Mouse (Mus musculus) gastrocnemius, adult 2 months (tissue): ENCODE measurements around the gene Stard10. TPM values are rescaled to one million over a fixed set of nuclear protein-coding genes. Genes with fewer than 3 reads are reported as not detected.
A peak's percentile ranks its signal among the peaks of the same experiment; 100 is the strongest.

Experiments
- DNase-seq: peaks from one replicate; pipeline ENCODE4 v3.0.0; 2022
- H3K27ac ChIP-seq: fragments of 200-600 bp; 2 replicates; pipeline ENCODE4 v1.8.1; 2022; ENCODE audit warnings: mild to moderate bottlenecking
- H3K4me3 ChIP-seq: fragments of 200-600 bp; 2 replicates; pipeline ENCODE4 v1.8.1; 2022; ENCODE audit warnings: mild to moderate bottlenecking, moderate library complexity
- CTCF ChIP-seq: fragments of 200-600 bp; IDR thresholded peaks from 2 replicates; pipeline ENCODE4 v1.8.1; 2022; ENCODE audit warnings: antibody characterized with exemption, mild to moderate bottlenecking, moderate library complexity
- intact Hi-C: fragments of 180-260 bp; cut with DNase I; formaldehyde crosslinking; loops from one replicate; pipeline ENCODE4 v1.15.1; 2025
- total RNA-seq, 2 experiments: library from RNA; stranded (reverse); gene quantifications; 2 replicates each; pipeline ENCODE4 v1.2.3; 2021

Gene Stard10
- total RNA-seq, 2 experiments from 2014 or later = 32.5 to 49.8 TPM

DNA sequence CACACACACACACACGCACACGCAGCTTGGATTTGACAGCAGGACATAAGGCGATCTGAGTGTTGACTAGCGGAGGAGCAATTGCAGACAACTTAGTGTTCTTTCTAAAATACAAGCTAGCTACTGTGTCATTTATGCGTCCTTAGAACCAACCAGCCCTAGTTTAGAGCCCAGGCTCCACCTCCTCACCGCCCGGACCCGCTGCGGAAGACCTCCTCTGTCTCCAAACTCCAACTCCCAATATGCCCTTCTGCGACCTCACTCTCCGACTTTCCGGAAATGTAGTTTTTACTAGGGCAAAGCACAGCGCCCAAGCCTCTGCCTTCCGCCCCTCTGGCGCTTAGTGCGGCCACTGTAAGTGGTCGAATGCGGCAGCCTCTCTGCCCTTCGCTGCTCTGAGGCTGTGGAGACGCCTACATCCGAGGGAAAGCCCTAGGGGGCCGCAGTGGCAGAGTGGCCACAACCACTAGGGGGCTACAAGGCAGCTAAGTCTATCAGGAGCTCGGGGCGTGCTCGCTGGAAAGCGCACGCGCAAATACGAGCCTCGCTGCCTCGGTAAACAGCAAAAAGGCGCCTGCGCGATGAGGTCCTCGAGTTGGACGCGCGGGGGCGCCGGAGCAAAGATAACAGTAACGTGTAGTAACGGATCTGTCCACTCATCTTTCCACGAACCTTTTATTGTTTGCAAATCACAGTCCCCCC lies 6.4 kb upstream of the Stard10 start:
- peak; percentile 98 for DNase-seq
- intact Hi-C loops = loop anchor here (1.0 to 2.0 kb wide), 3 partner anchors 8 to 102 kb away; partner anchors contain the start of gene Atg16l2
- TF ChIP-seq CTCF = no peak; the same call in 1 of the 2 replicates
- H3K27ac ChIP-seq = peak overlapping the region; percentile 98
- peak overlapping the region; percentile 82 for H3K4me3 ChIP-seq

DNA sequence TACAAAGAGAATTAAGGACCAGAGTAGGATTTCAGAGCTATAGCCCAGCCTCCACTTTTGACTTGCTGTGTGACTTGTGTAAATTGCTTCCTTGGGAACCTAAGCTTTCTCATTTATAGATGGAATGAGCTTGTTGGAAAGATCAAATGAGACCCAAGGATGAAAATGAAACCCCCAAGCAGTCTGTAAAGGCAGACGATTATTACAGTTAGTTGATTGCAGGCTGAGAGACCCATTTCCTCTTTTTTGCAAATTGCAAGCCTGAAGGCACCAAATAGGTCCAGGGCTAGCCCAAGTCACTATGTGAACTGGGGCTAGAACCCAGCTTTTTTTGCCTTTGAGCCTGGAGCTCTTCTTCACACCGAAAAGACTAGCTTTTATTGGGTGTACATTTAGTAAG lies 5.8 kb upstream of the Stard10 start:
- DNase-seq = no peak
- Histone ChIP-seq H3K27ac (peak overlapping the region; percentile 98), H3K4me3 (peak overlapping the region; percentile 82)
- intact Hi-C loops = loop anchor here (2.0 kb wide), 1 partner anchor 102 kb away; no protein-coding TSS in a partner anchor
- TF ChIP-seq CTCF = no peak

DNA sequence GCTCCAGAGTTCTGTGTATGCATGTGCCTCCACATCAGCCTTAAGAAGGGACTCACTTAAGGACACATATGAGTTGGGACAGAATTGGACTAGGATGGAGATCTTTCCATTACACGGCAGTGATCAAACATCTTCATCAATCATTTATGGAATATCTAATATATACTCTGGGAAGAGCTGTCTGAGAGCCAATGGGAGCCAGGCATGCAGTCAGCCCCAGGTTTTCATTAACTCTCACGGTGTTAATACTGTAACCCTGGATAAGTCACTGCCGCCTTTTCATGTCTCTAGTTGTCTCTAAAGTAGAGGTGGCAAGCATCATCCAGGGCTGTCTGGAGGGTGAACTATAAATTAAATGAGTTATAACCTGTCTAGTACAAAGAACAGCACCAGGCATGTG lies 3.9 kb upstream of the Stard10 start:
- Histone ChIP-seq H3K27ac (no peak overlapping the region), H3K4me3 (no peak overlapping the region)
- no peak for DNase-seq
- TF ChIP-seq CTCF = no peak
- intact Hi-C loops = no loop called here

GRCm38 (mm10) chr7:101314396-101314795 lies 2.5 kb upstream of the Stard10 start:
- peak overlapping the region; percentile 81 for H3K27ac ChIP-seq
- TF ChIP-seq CTCF = no peak
- no peak overlapping the region for H3K4me3 ChIP-seq
- intact Hi-C loops = no loop called here
- DNase-seq = no peak

GRCm38 (mm10) chr7:101315699-101316098 lies 1.2 kb upstream of the Stard10 start:
- no peak for DNase-seq
- no peak overlapping the region for H3K4me3 ChIP-seq
- H3K27ac ChIP-seq = no peak overlapping the region
- intact Hi-C loops = no loop called here
- TF ChIP-seq CTCF = no peak

DNA sequence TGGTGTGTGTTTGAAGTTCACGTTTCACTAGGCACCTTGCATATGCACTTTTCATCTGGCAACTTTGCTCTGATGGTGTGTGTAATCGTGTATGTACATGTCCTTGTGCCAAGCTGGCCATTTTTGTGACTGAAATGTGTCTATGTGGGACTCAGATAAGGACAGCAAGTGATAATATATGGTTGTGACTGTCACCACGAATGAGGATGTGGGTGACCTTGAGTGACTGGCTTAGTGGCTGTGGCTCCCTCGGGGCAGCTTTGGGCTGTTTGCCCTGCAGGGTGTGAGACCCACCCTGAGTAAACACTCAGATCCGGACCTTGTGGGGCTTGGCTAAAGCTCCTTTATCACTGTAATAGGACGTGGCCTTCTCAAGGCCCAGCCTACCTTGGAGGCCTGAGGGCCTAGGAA lies 290 bp upstream of the Stard10 start:
- no peak overlapping the region for H3K27ac ChIP-seq
- DNase-seq = no peak
- intact Hi-C loops = no loop called here
- H3K4me3 ChIP-seq = no peak overlapping the region
- TF ChIP-seq CTCF = no peak

DNA sequence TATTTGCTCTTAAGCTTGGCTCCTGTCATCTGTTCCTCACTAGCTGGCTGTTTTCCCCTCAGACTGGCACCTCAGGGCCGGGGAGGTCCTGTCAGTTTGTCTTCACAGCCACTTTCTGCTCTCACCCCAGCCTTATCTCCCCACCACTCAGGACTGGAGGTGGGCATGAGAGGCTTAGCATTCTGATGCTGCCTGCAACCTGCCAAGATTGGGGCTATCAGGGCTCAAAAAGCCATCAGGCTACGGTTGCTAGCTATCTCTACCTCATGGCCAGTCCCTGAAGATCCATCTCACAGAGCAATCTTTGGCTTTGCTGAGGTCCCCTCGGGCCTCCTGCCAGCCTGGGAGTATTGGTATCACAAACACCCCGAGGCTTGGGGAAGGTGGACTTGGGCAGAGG lies 2.0 kb downstream of the Stard10 start:
- no peak for TF ChIP-seq CTCF
- Histone ChIP-seq H3K4me3 (no peak overlapping the region), H3K27ac (no peak overlapping the region)
- no peak for DNase-seq
- intact Hi-C loops = no loop called here

DNA sequence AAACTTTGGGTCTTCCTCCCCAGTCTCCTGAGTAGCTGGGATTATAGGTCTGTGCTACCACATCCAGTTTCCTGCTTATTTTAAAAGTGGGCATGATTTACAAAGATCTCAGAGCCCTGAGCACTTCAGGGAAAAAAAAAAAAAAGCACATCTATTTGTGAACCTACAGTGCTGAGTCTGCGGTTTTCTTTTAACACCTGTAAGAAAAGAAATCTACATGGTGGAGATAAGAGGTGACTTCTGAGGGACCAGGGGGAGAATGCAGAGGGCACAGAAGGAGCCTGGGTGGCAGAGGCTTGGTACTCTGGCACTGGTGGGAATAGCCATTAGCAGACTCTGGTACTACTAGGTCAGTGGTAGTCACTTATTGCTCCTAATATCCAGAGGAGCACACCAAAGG lies 2.9 kb downstream of the Stard10 start:
- intact Hi-C loops = no loop called here
- DNase-seq = no peak
- TF ChIP-seq CTCF = no peak
- Histone ChIP-seq H3K27ac (no peak overlapping the region), H3K4me3 (no peak overlapping the region)

DNA sequence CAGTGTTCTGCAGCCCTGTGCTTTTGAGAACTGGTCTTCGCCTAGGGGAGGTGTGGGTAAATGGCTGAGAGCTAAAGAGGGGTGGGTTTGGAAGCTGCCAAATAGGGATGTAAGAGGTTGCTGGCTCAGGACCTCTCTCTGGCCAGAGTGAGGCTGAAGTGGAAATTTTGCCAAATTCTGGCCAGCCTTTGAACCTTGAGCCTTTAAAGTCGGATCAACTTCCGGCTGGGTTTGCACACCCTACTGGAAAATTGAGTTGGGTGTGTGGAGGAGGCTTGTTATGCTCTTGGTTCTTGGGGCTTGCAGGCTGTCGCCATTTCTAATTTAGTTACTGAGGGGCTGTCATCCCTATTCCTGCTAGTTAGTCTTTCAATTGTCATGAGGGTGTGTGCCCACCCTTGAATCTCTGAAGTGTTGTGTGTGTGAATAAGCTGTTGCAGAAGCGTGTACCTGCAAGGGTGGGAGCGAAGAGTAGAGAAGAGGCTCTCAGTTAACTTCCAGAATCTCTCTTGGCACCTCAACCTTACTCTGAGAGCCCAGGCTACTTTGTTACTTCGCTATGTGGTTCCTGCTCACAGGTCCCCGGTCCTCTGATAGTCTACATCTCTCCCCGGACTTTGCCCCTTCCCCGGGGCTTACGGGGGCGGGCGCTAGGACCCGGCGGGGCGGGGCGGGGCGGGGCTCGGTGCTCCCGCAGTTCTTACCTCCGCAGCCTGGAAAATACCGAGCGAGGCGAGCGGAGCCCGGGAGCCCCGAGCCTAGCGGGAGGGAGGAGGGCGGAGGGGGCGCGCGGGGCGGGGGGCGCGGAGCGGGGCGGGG lies 3.7 kb downstream of the Stard10 start:
- intact Hi-C loops = no loop called here

DNA sequence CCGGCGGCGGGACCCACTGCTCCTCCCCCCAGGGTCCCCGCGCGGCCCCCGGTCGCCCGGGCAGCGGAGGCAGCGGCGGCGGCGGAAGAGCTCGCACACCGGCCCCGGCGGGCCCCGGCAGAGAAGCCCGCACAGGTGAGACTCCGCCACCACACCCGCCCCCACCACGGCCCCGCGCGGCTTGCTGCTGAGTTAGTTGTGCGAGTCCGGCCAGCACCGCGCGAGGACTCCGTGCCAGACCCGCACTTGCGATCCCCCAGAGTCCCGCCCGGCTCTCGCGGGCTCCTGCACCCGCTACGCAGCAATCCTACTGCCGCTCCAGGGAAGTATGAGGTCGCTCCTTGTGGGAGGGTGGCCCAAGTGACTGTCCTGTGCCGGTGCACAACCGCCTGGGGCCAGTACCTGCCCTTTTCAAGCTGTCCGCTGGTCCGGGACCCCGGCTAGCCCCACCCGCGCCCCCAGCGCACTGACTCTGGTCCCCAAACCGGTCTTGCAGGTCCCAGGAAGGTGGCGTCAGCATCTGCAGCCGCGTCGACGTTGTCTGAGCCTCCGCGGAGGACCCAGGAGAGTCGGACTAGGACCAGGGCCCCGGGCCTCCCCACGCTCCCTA lies 4.4 kb downstream of the Stard10 start:
- peak; percentile 50 for DNase-seq

More for the DNA sequence above, 3.7 kb downstream of the Stard10 start:
- no peak for TF ChIP-seq CTCF
- DNase-seq = peak; percentile 61
- Histone ChIP-seq H3K27ac (peak overlapping the region; percentile 70; the same call in 1 of the 2 replicates), H3K4me3 (peak overlapping the region; percentile 87)

GRCm38 (mm10) chr7:101323141-101323594 lies 6.3 kb downstream of the Stard10 start:
- H3K4me3 ChIP-seq = no peak overlapping the region
- no peak for TF ChIP-seq CTCF
- intact Hi-C loops = no loop called here
- no peak overlapping the region for H3K27ac ChIP-seq
- DNase-seq = no peak

More for the DNA sequence above, 4.4 kb downstream of the Stard10 start:
- H3K4me3 ChIP-seq = peak overlapping the region; percentile 87
- intact Hi-C loops = no loop called here
- peak overlapping the region; percentile 70 for H3K27ac ChIP-seq
- TF ChIP-seq CTCF = no peak

GRCm38 (mm10) chr7:101324142-101324962 lies 7.5 kb downstream of the Stard10 start:
- H3K4me3 ChIP-seq = no peak overlapping the region
- DNase-seq = no peak
- no peak for TF ChIP-seq CTCF
- no peak overlapping the region for H3K27ac ChIP-seq
- intact Hi-C loops = no loop called here
